22 mouse cellular contexts compared by ENCODE assay signal in the genomic region with DNA sequence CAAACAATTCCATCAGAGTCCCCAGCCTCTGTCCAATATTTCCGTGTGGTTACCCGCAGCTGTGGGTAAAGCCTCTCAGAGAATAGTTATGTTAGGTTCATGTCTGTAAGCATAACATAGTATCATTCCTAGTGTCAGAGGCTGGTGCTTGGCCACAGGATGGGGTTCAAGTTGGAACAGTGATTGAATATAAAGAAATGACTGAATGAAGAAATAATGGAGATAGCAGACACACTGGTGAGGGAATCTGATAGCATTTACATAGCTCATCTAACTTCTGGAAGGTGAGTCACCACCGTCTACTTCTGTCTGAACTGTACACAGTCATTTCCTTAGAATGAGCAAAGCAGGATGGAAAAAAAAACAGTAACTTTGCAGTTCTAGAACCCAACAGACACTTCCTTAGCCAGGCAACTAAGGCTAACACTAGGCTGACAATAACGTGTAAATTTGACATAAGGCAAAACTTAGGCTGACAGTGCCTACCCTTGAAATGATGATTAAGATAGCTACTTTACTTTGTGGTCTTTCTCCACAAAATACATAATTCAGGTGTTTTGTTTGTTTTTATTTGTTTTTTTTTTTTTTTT. TPM values are rescaled to one million over a fixed set of nuclear protein-coding genes. Genes with fewer than 3 reads are reported as not detected.
DNase-seq lines count a peak whose midpoint lies in the region; TF ChIP-seq lines count a peak whose summit lies in the region.
"Had no signal": no experiment of that assay in that cellular context is flagged by ENCODE, and none has a peak within 500 bp of the region (broad histone marks: within the 10 kb centered on the region; RNA-seq: fewer than 3 reads in every experiment).

No protein-coding gene starts in this region.

- no peak overlapping the region for H3K4me3 ChIP-seq in embryonic fibroblast, embryonic 13.5 days (ENCODE audit: insufficient read depth, low read length)
- H3K4me3 ChIP-seq: embryonic facial prominence, embryonic 13.5 days; embryonic facial prominence, embryonic 15.5 days; forebrain, embryonic 13.5 days; forebrain, embryonic 15.5 days had no signal

- peak overlapping the region; percentile 40 for H3K27ac ChIP-seq in embryonic fibroblast, embryonic 13.5 days (ENCODE audit: insufficient read depth, low read length)
- H3K27ac ChIP-seq: embryonic facial prominence, embryonic 13.5 days; embryonic facial prominence, embryonic 15.5 days; forebrain, embryonic 13.5 days; forebrain, embryonic 15.5 days had no signal

- H3K4me1 ChIP-seq in embryonic fibroblast, embryonic 13.5 days (ENCODE audit: control insufficient read depth, insufficient read depth, low read length), result no peaks in the 10 kb centered on the region; the same call in 1 of the 2 replicates
- H3K4me1 ChIP-seq: embryonic facial prominence, embryonic 13.5 days; embryonic facial prominence, embryonic 15.5 days; forebrain, embryonic 13.5 days; forebrain, embryonic 15.5 days had no signal

- DNase-seq in 3T3-L1 (ENCODE audit: low read depth, low spot score) (peak; percentile 100), adipocyte (ENCODE audit: low spot score) (peak; percentile 93)
- DNase-seq in frontal cortex, postnatal 25 days (ENCODE audit: low spot score in 2 of 2), result no peak
- no peak for DNase-seq in adrenal gland, adult 2 months
- DNase-seq: adrenal gland, postnatal 14 days; adrenal gland, postnatal 36 days; B cell, adult 2 months; cerebellum, adult 11 months; cerebellum, adult 18-20 months; cerebellum, adult 8-10 months; cerebellum, adult 9-11 months; cerebellum, postnatal 14 days; cerebellum, postnatal 36 days; embryo, embryonic 11 days; forebrain, postnatal 0 days had no signal

- no peak for TF ChIP-seq CTCF in embryonic fibroblast, embryonic 13.5 days (IDR thresholded peaks at IDR 0.05; ENCODE audit: borderline replicate concordance, insufficient read depth, low read length)

- TF ChIP-seq POLR2A in embryonic fibroblast, embryonic 13.5 days (IDR thresholded peaks at IDR 0.05; ENCODE audit: low read depth, low read length), result no peak

RNA-seq across cellular contexts. Expression of gene Lin7a, which starts 40.0 kb away (rescaled TPM):
- polyA plus RNA-seq in embryonic fibroblast, embryonic 13.5 days (2011; ENCODE audit: insufficient read length, low read depth, missing spikeins), result 0.75 and 1.5 TPM in 2 replicates
- 1 to 10 TPM; 1.7 to 1.8 TPM for total RNA-seq in adrenal gland, adult 2 months (2021)
- polyA plus RNA-seq in adrenal gland, adult 2 months (2012; rRNA removed), result 0.03 TPM in 1 of 2 replicates, not detected in the other
- total RNA-seq: common myeloid progenitor, adult 5-6 weeks; MEL had no signal

Comparison
In these comparisons a context has a peak if more than half of its experiments do, and no peak if none do; other contexts are left out.
1. DNase-seq: peak in 3T3-L1 (single experiment) and adipocyte (single experiment); none in frontal cortex, postnatal 25 days (0 of 2) and adrenal gland, adult 2 months (single experiment).